Mouse (Mus musculus) kidney, embryonic 16.5 days (tissue): ENCODE measurements around the gene Gigyf2. TPM values are rescaled to one million over a fixed set of nuclear protein-coding genes. Genes with fewer than 3 reads are reported as not detected.

Experiments used
- ATAC-seq: fragments of 200-750 bp; cut with Nextera tagmentation; 2 replicates; pipeline ENCODE4 v1.8.0; 2017; ENCODE audit warnings: moderate TSS enrichment; ENCODE audit not compliant: low FRiP score, low TSS enrichment
- H3K27ac ChIP-seq: fragments of 300-500 bp; sonication (generic); 2 replicates; pipeline ENCODE4 v1.5.1; 2014; ENCODE audit warnings: low read length
- H3K27me3 ChIP-seq: fragments of 300-500 bp; sonication (generic); 2 replicates; pipeline ENCODE4 v1.6.1; 2014; ENCODE audit warnings: low read length, control low read depth, mixed read lengths; ENCODE audit not compliant: insufficient read depth
- H3K36me3 ChIP-seq: fragments of 300-500 bp; sonication (generic); 2 replicates; pipeline ENCODE4 v1.6.1; 2014; ENCODE audit warnings: low read length, control low read depth, mixed read lengths; ENCODE audit not compliant: insufficient read depth
- H3K4me1 ChIP-seq: fragments of 300-500 bp; sonication (generic); 2 replicates; pipeline ENCODE4 v1.6.1; 2014; ENCODE audit warnings: low read length, control low read depth, mixed read lengths; ENCODE audit not compliant: insufficient read depth
- H3K4me2 ChIP-seq: fragments of 300-500 bp; sonication (generic); replicated peaks from 2 replicates; pipeline ENCODE4 v1.6.1; 2014; ENCODE audit warnings: low read depth, low read length
- H3K4me3 ChIP-seq: fragments of 300-500 bp; sonication (generic); 2 replicates; pipeline ENCODE4 v1.5.1; 2014; ENCODE audit warnings: mild to moderate bottlenecking, low read length
- H3K9ac ChIP-seq: fragments of 300-500 bp; sonication (generic); replicated peaks from 2 replicates; pipeline ENCODE4 v1.6.1; 2014; ENCODE audit warnings: low read length
- H3K9me3 ChIP-seq: fragments of 300-500 bp; sonication (generic); 2 replicates; pipeline ENCODE4 v1.6.1; 2016; ENCODE audit warnings: low read length, control low read depth
- WGBS: fragments of 180-500 bp; shearing (Covaris S2); extraction: QIAGEN DNeasy Blood & Tissue Kit; methylation state at CpG from one replicate; pipeline ENCODE4 v1.1.7; 2014; 5-methylcytosine and 5-hydroxymethylcytosine counted together
- polyA plus RNA-seq: library from polyadenylated mRNA; unstranded; fragments of >200 nt; fragmentation: Nextera tagmentation; extraction: Ambion mirVana; gene quantifications from 2 replicates; pipeline ENCODE4 v1.2.1, GENCODE M21; 2015

Gene Gigyf2
- polyA plus RNA-seq = 59.2 and 68.3 TPM in 2 replicates

DNA sequence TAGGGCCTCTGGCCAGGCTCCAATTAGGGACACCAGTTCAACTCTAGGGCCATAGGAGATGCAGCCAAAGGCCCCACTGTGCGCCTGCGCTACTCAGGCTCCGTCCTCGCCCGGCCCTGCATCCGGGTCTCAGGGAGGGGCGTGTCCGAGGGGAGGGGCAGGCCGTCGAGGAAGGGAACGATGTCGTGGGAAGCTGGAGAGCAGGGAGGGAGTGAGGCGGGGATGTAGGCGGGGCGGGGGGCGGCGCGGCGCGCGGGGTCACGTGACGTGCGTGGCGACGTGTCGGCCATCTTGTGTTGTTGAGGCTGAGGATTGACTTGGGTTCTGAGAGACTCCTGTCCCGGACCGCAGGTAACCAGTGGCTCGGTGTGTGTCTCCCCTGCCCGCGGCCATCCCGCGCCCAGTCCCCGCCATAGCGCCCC lies at the start of gene Gigyf2:
TSS of gene Gigyf2 (plus strand) at position 257 of the 422 bp plus-strand sequence.
- peak; percentile 97 for ATAC-seq
- Histone ChIP-seq H3K4me1 (peaks cover 10% of the 10 kb centered on the region), H3K9ac (peak within 1 kb of the TSS; percentile 99), H3K4me3 (peak within 1 kb of the TSS; percentile 94), H3K27ac (peak within 1 kb of the TSS; percentile 97), H3K4me2 (peak within 1 kb of the TSS; percentile 68), H3K36me3 (peaks cover 2% of the 10 kb centered on the region; the same call in 1 of the 2 replicates), H3K27me3 (no peaks in the 10 kb centered on the region), H3K9me3 (no peaks in the 10 kb centered on the region)
- under 1% methylated on average over 30 of the region's 36 CpGs for WGBS

DNA sequence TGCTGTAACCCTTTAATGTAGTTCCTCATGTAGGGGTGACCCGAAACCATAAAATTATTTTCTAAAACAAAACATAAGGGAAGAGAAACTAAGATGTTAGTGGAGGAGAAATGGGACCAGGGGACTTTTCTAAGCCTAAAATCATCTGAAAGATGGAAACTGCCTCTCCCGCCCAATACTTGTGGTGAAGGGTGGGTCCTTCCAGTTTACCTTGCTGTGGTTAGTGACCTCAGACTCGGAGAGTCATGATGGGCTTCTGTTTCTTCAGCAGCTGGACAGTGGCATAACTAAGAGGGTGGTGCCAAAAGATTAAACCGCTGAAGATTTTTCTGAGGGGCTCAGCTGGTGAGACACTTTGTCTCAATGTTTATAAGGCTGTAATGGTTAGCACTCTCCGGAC lies 46.5 kb upstream of the Gigyf2 start:
- Histone ChIP-seq H3K27me3 (no peaks in the 10 kb centered on the region), H3K36me3 (no peaks in the 10 kb centered on the region), H3K9me3 (no peaks in the 10 kb centered on the region), H3K4me3 (no peak overlapping the region), H3K4me1 (peaks cover 5% of the 10 kb centered on the region), H3K4me2 (no peak overlapping the region), H3K27ac (no peak overlapping the region), H3K9ac (no peak overlapping the region)
- 81% methylated on average over 5 of the region's 5 CpGs for WGBS
- ATAC-seq = no peak

GRCm38 (mm10) chr1:87281599-87282412 lies 45.0 kb upstream of the Gigyf2 start:
- Histone ChIP-seq H3K4me3 (no peak overlapping the region), H3K36me3 (no peaks in the 10 kb centered on the region), H3K4me1 (peaks cover 5% of the 10 kb centered on the region), H3K9ac (0 out of 2 replicates have a peak overlapping the region, but pooled peaks have one; percentile 4), H3K27me3 (no peaks in the 10 kb centered on the region), H3K27ac (no peak overlapping the region), H3K9me3 (no peaks in the 10 kb centered on the region), H3K4me2 (peak overlapping the region; percentile 22)
- WGBS = 23% methylated on average over 20 of the region's 20 CpGs
- ATAC-seq = no peak

DNA sequence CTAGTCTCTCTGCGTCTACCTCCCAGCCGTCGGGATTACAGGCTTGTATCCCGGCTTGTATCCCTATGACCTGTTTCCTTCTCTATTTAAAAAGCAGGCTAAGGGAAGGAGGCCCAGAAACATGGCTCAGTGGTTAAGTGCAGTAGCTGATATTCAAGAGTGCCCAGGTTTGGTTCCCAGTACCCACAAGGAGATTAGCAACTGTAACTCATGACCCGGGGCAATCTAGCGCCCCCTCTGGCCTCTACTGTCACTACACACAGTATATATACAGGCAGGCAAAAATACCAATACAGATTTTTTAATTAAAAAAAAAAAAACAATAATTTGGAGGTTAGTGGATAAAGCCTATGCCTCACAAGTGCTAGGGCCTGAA lies 44.4 kb upstream of the Gigyf2 start:
- Histone ChIP-seq H3K36me3 (no peaks in the 10 kb centered on the region), H3K27me3 (no peaks in the 10 kb centered on the region), H3K9me3 (no peaks in the 10 kb centered on the region), H3K4me1 (peaks cover 5% of the 10 kb centered on the region), H3K27ac (no peak overlapping the region), H3K4me3 (no peak overlapping the region), H3K9ac (no peak overlapping the region), H3K4me2 (no peak overlapping the region)
- ATAC-seq = no peak
- WGBS = 73% methylated on average over 6 of the region's 6 CpGs

GRCm38 (mm10) chr1:87283410-87283960 lies 43.3 kb upstream of the Gigyf2 start:
- no peak for ATAC-seq
- 78% methylated on average over 10 of the region's 10 CpGs for WGBS

DNA sequence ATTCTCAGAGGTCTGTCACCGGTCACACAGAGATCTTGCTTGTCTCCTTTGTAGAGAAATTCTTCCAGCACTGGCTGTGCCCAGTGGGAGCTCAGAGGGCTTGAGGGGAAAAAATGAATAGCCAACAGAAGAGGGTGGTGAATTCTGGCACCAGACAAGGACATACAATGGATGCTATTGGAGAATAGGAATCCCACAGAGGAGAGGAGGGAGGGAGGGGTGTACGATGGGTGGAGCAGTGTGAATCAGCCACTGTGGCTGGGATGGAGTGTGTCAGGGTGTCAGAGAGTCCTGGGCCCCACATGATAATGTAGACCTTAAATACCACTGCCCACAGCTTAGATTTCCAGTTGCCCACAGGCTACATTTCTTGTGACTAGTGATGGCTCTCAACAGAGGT lies 39.7 kb upstream of the Gigyf2 start:
- H3K4me2 ChIP-seq = no peak overlapping the region
- no peak overlapping the region for H3K9ac ChIP-seq
- H3K36me3 ChIP-seq = no peaks in the 10 kb centered on the region
- H3K27ac ChIP-seq = no peak overlapping the region
- WGBS = 75% methylated on average over 2 of the region's 2 CpGs
- H3K4me1 ChIP-seq = peaks cover 1% of the 10 kb centered on the region
- ATAC-seq = no peak
- H3K4me3 ChIP-seq = no peak overlapping the region
- H3K9me3 ChIP-seq = no peaks in the 10 kb centered on the region
- H3K27me3 ChIP-seq = no peaks in the 10 kb centered on the region

More at GRCm38 (mm10) chr1:87283410-87283960, 43.3 kb upstream of the Gigyf2 start:
- H3K9me3 ChIP-seq = no peaks in the 10 kb centered on the region
- no peak overlapping the region for H3K27ac ChIP-seq
- no peak overlapping the region for H3K4me2 ChIP-seq
- H3K4me1 ChIP-seq = peaks cover 5% of the 10 kb centered on the region
- H3K4me3 ChIP-seq = no peak overlapping the region
- H3K27me3 ChIP-seq = no peaks in the 10 kb centered on the region
- no peak overlapping the region for H3K9ac ChIP-seq
- H3K36me3 ChIP-seq = no peaks in the 10 kb centered on the region

DNA sequence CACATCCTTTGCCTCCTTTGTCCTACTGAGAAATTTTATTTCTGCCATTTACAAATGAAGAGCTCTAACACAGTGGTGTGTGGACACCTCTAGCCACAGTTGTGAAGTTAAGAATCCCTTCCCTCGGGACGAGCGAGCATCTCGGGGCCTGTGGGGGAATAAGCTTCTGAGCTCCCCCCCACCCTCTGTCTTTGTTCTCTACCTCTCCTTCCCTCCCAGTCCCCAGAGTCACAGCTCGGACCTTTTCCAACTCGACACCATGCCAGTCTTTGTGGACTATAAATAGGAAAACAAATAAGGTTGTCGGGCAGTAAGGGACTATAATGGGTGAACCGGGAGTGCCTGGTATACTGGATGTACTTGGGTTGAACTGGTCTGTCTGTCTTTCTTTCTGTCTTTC lies 35.4 kb upstream of the Gigyf2 start:
- Histone ChIP-seq H3K9me3 (no peaks in the 10 kb centered on the region), H3K4me1 (peaks cover 18% of the 10 kb centered on the region), H3K27me3 (no peaks in the 10 kb centered on the region), H3K4me2 (no peak overlapping the region), H3K9ac (no peak overlapping the region), H3K4me3 (no peak overlapping the region), H3K27ac (no peak overlapping the region), H3K36me3 (no peaks in the 10 kb centered on the region)
- WGBS = 70% methylated on average over 8 of the region's 8 CpGs
- no peak for ATAC-seq

DNA sequence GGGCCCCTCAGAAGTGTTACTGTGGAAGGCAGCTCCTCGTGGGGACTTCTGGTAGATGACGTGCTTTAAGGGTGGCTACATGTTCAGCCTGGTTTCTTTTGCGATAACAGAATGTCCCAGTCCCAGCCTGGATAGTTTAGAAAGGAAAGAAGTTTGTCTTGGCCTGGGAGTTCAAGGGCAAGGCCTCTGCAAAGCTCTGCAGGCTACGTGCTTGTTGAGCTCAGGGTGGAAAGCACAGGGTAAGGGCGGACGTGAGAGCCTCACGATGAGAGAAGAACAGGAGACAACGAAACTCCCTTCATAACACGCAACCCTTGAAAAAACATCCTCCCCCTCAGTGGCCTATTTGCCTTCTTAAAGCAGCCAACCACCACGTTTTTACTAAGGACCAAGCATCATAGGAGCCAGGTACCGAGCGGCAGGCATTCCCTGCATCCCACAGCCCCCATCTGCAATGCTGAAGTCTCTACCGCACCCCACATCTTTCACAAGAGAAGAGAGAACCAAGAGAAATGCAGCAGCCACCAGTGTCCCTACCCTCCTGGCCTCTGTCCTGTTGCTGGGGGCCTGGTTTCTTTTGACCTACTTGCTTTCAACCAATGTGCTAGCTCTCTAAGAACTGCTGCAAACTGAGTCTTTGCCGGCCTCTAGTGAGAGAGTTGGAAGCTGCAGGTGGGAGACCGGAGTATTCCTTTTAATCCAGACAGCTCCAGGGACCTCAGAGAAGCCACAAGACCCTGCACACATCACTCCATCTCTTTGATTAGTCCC lies 34.2 kb upstream of the Gigyf2 start:
- 41% methylated on average over 15 of the region's 15 CpGs for WGBS
- Histone ChIP-seq H3K4me3 (no peak overlapping the region), H3K36me3 (no peaks in the 10 kb centered on the region), H3K27ac (peak overlapping the region; percentile 66; the same call in 1 of the 2 replicates), H3K4me2 (no peak overlapping the region), H3K4me1 (peaks cover 18% of the 10 kb centered on the region), H3K27me3 (no peaks in the 10 kb centered on the region), H3K9ac (no peak overlapping the region), H3K9me3 (no peaks in the 10 kb centered on the region)
- ATAC-seq = peak; percentile 71

- Histone ChIP-seq H3K9ac (no peak overlapping the region), H3K27me3 (no peaks in the 10 kb centered on the region), H3K27ac (peak overlapping the region; percentile 94), H3K4me1 (peaks cover 18% of the 10 kb centered on the region), H3K9me3 (no peaks in the 10 kb centered on the region), H3K4me2 (no peak overlapping the region), H3K4me3 (no peak overlapping the region), H3K36me3 (no peaks in the 10 kb centered on the region)
- ATAC-seq = peak; percentile 78; the same call in 1 of the 2 replicates
- WGBS = 53% methylated on average over 4 of the region's 4 CpGs
These were observed 32.6 kb upstream of the Gigyf2 start for GRCm38 (mm10) chr1:87294063-87294710.
